Mouse (Mus musculus): ENCODE data around the gene Zfp385b. TPM values are rescaled to one million over a fixed set of nuclear protein-coding genes. Genes with fewer than 3 reads are reported as not detected.

The Zfp385b gene
- total and polyA plus RNA-seq, 3 experiments = not detected

GRCm38 (mm10) chr2:77781390-77781789, 38.0 kb downstream of the Zfp385b start:
- no peak for DNase-seq (ENCODE audit: extremely low read depth)
- Histone ChIP-seq H3K4me3 (replicated peaks in 1 of 3; ENCODE audit: low read depth in 2 of 3, low read length in 2 of 3, poor library complexity in 1 of 3) (no peak overlapping the region), H3K4me1 (ENCODE audit: control insufficient read depth in 1 of 2, insufficient read depth in 2 of 2) (no peaks in the 10 kb centered on the region), H3K9ac (ENCODE audit: insufficient read depth, low read depth) (no peak overlapping the region), H3K79me2 (replicated peaks; ENCODE audit: control insufficient read depth, extremely low read depth, insufficient read depth, poor library complexity, severe bottlenecking) (no peaks in the 10 kb centered on the region), H3K4me2 (ENCODE audit: insufficient read depth, low read depth, poor library complexity, severe bottlenecking) (no peak overlapping the region), H3K27me3 (replicated peaks) (no peaks in the 10 kb centered on the region), H3K9me3 (replicated peaks; ENCODE audit: low read length) (peaks cover 54% of the 10 kb centered on the region), H3K36me3 (replicated peaks in 1 of 2; ENCODE audit: control insufficient read depth in 1 of 2, insufficient read depth in 1 of 2, low read length in 1 of 2) (no peaks in the 10 kb centered on the region), H3K27ac (ENCODE audit: insufficient read depth, low read depth) (no peak overlapping the region)
- in situ Hi-C loops (cut with MboI; ENCODE audit: low pct_ligation_motif_present, low pct_unique_long_range_greater_than_20kb, low sequenced_read_pairs) = no loop called here
- no peak for TF ChIP-seq CHD2 (IDR thresholded peaks at IDR 0.05; ENCODE audit: low read length)
- TF ChIP-seq POLR2A (IDR thresholded peaks at IDR 0.05; ENCODE audit: low read depth, low read length) = no peak
- TF ChIP-seq HCFC1 (IDR thresholded peaks at IDR 0.05; ENCODE audit: low read depth, low read length) = no peak
- TF ChIP-seq TCF12 (IDR thresholded peaks at IDR 0.05; ENCODE audit: low read depth, low read length) = no peak
- TF ChIP-seq MYC (IDR thresholded peaks at IDR 0.05; ENCODE audit: low read depth, low read length) = no peak
- dilution Hi-C loops (cut with MboI; ENCODE audit: extremely low pct_ligation_motif_present, extremely low pct_unique_long_range_greater_than_20kb, low sequenced_read_pairs) = no loop called here

- Histone ChIP-seq H3K27me3 (replicated peaks) (no peaks in the 10 kb centered on the region), H3K27ac (ENCODE audit: insufficient read depth, low read depth) (no peak overlapping the region), H3K36me3 (replicated peaks in 1 of 2; ENCODE audit: control insufficient read depth in 1 of 2, insufficient read depth in 1 of 2, low read length in 1 of 2) (no peaks in the 10 kb centered on the region), H3K9me3 (replicated peaks; ENCODE audit: low read length) (peaks cover 37% of the 10 kb centered on the region), H3K4me1 (ENCODE audit: control insufficient read depth in 1 of 2, insufficient read depth in 2 of 2) (no peaks in the 10 kb centered on the region), H3K9ac (ENCODE audit: insufficient read depth, low read depth) (no peak overlapping the region), H3K4me3 (replicated peaks in 1 of 3; ENCODE audit: low read depth in 2 of 3, low read length in 2 of 3, poor library complexity in 1 of 3) (no peak overlapping the region), H3K79me2 (replicated peaks; ENCODE audit: control insufficient read depth, extremely low read depth, insufficient read depth, poor library complexity, severe bottlenecking) (no peaks in the 10 kb centered on the region), H3K4me2 (ENCODE audit: insufficient read depth, low read depth, poor library complexity, severe bottlenecking) (no peak overlapping the region)
- DNase-seq (ENCODE audit: extremely low read depth) = no peak
- dilution Hi-C loops (cut with MboI; ENCODE audit: extremely low pct_ligation_motif_present, extremely low pct_unique_long_range_greater_than_20kb, low sequenced_read_pairs) (no loop called here), in situ Hi-C loops (cut with MboI; ENCODE audit: low pct_ligation_motif_present, low pct_unique_long_range_greater_than_20kb, low sequenced_read_pairs) (no loop called here)
- no peak for TF ChIP-seq KAT2A (IDR thresholded peaks at IDR 0.05; ENCODE audit: insufficient replicate concordance, low read length)
- no peak for TF ChIP-seq NELFE (IDR thresholded peaks at IDR 0.05; ENCODE audit: low read depth, low read length)
- no peak for TF ChIP-seq E2F4 (IDR thresholded peaks at IDR 0.05; ENCODE audit: insufficient replicate concordance, low read depth, low read length)
- no peak for TF ChIP-seq ELF1 (IDR thresholded peaks at IDR 0.05; ENCODE audit: low read depth, low read length)
- TF ChIP-seq MAFK (IDR thresholded peaks at IDR 0.05; ENCODE audit: insufficient replicate concordance, low read length) = no peak
- no peak for TF ChIP-seq MYC (IDR thresholded peaks at IDR 0.05; ENCODE audit: low read depth, low read length)
- TF ChIP-seq JUND (conservative IDR thresholded peaks at IDR 0.05; ENCODE audit: low read depth, low read length) = no peak
- TF ChIP-seq ZKSCAN1 (IDR thresholded peaks at IDR 0.05; ENCODE audit: borderline replicate concordance, low read depth, low read length) = no peak
- TF ChIP-seq TBP (conservative IDR thresholded peaks at IDR 0.05; ENCODE audit: low read depth, low read length) = no peak
- no peak for TF ChIP-seq HCFC1 (IDR thresholded peaks at IDR 0.05; ENCODE audit: low read depth, low read length)
- no peak for TF ChIP-seq ZNF384 (IDR thresholded peaks at IDR 0.05; ENCODE audit: low read depth, low read length)
- TF ChIP-seq EP300 (IDR thresholded peaks at IDR 0.05; ENCODE audit: low read length) = no peak
- no peak for TF ChIP-seq USF2 (conservative IDR thresholded peaks at IDR 0.05; ENCODE audit: low read depth, low read length)
- TF ChIP-seq GABPA (IDR thresholded peaks at IDR 0.05; ENCODE audit: insufficient replicate concordance, low read depth, low read length) = no peak
- no peak for TF ChIP-seq PAX5 (IDR thresholded peaks at IDR 0.05; ENCODE audit: low read length)
- TF ChIP-seq RAD21 (IDR thresholded peaks at IDR 0.05; ENCODE audit: low read depth, low read length) = no peak
- TF ChIP-seq USF1 (IDR thresholded peaks at IDR 0.05; ENCODE audit: low read depth, low read length) = no peak
- no peak for TF ChIP-seq SIN3A (IDR thresholded peaks at IDR 0.05; ENCODE audit: low read length)
- no peak for TF ChIP-seq POLR2AphosphoS2 (IDR thresholded peaks at IDR 0.05; ENCODE audit: low read depth, low read length)
- no peak for TF ChIP-seq MAZ (IDR thresholded peaks at IDR 0.05; ENCODE audit: low read depth, low read length)
Observed at GRCm38 (mm10) chr2:77777781-77778180, 41.7 kb downstream of the Zfp385b start.

Measured in CH12.LX (cell line).